Mouse (Mus musculus) lung, postnatal 0 days (tissue): ENCODE results near the gene Zfp457. TPM values are rescaled to one million over a fixed set of nuclear protein-coding genes. Genes with fewer than 3 reads are reported as not detected.
"Not testable (repeated sequence)": the region's sequence is repeated elsewhere in the genome, so short reads cannot be mapped to it uniquely, and the experiment has no call there.

Source experiments
- ATAC-seq: fragments of 200-750 bp; cut with Nextera tagmentation; 2 replicates; pipeline ENCODE4 v1.8.0; 2017; ENCODE audit warnings: moderate library complexity
- DNase-seq: peaks from one replicate; pipeline ENCODE4 v3.0.0-alpha.2; 2016; ENCODE audit warnings: low spot score
- H3K27ac ChIP-seq: fragments of 300-500 bp; sonication (generic); 2 replicates; pipeline ENCODE4 v1.5.1; 2014; ENCODE audit warnings: antibody characterized with exemption, mild to moderate bottlenecking, low read length, mixed read lengths
- H3K27me3 ChIP-seq: fragments of 300-500 bp; sonication (generic); replicated peaks from 2 replicates; pipeline ENCODE4 v1.6.1; 2014; ENCODE audit warnings: low read length, mixed read lengths; ENCODE audit not compliant: insufficient read depth
- H3K36me3 ChIP-seq: fragments of 300-500 bp; sonication (generic); 2 replicates; pipeline ENCODE4 v1.6.1; 2014; ENCODE audit warnings: low read length, mixed read lengths; ENCODE audit not compliant: insufficient read depth
- H3K4me1 ChIP-seq: fragments of 300-500 bp; sonication (generic); 2 replicates; pipeline ENCODE4 v1.6.1; 2014; ENCODE audit warnings: antibody characterized with exemption, low read depth, low read length, mixed read lengths; ENCODE audit not compliant: insufficient read depth
- H3K4me2 ChIP-seq: fragments of 300-500 bp; sonication (generic); replicated peaks from 2 replicates; pipeline ENCODE4 v1.6.1; 2014; ENCODE audit warnings: low read depth, mild to moderate bottlenecking, low read length, moderate library complexity, mixed read lengths
- H3K4me3 ChIP-seq: fragments of 300-500 bp; sonication (generic); 2 replicates; pipeline ENCODE4 v1.5.1; 2014; ENCODE audit warnings: low read depth, low read length
- H3K9ac ChIP-seq: fragments of 300-500 bp; sonication (generic); replicated peaks from 2 replicates; pipeline ENCODE4 v1.6.1; 2014; ENCODE audit warnings: low read depth, mild to moderate bottlenecking
- H3K9me3 ChIP-seq: fragments of 300-500 bp; sonication (generic); 2 replicates; pipeline ENCODE4 v1.6.1; 2016; ENCODE audit warnings: low read length, mixed read lengths
- CTCF ChIP-seq: IDR thresholded peaks from 2 replicates; pipeline ENCODE4 v1.5.1; 2016; ENCODE audit warnings: antibody characterized with exemption, mild to moderate bottlenecking
- EP300 ChIP-seq: IDR thresholded peaks from 2 replicates; pipeline ENCODE4 v1.6.1; 2016; ENCODE audit warnings: antibody characterized with exemption, mild to moderate bottlenecking, control low read depth
- WGBS: fragments of 180-500 bp; shearing (Covaris S2); extraction: QIAGEN DNeasy Blood & Tissue Kit; methylation state at CpG from one replicate; pipeline ENCODE4 v1.1.7; 2014; 5-methylcytosine and 5-hydroxymethylcytosine counted together
- polyA plus RNA-seq: library from polyadenylated mRNA; unstranded; fragments of >200 nt; fragmentation: Nextera tagmentation; extraction: Ambion mirVana; gene quantifications from 2 replicates; pipeline ENCODE4 v1.2.1, GENCODE M21; 2015

Gene Zfp457
- polyA plus RNA-seq, 1 experiment from 2014 or later, result 0.62 TPM

DNA sequence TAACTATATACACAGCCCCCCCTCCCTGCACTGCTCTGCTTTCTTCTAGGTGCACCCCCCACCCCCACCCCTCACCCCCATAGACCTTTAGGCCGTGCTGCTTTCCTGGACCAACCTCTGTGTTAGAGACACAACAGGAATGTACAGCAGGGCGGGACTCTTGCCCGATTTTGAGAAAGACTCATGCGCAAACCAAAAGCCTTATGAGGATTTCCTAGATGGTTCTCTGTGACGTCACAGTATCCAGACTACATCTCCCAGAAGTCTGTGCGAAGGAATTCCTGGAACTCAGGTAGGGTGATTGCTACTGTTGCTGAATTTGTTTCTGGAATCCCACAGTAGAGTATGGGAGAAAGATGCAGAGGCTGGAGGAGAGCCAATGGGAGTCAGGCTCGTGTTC lies 28.0 kb downstream of the Zfp457 start, which contains the start of gene Zfp458:
TSS of gene Zfp458 (minus strand) at position 153 of the 400 bp plus-strand sequence.
- Histone ChIP-seq H3K4me3 (no peak within 1 kb of the TSS), H3K9me3 (no peaks in the 10 kb centered on the region), H3K9ac (no peak within 1 kb of the TSS), H3K4me1 (no peaks in the 10 kb centered on the region), H3K27ac (no peak within 1 kb of the TSS), H3K36me3 (no peaks in the 10 kb centered on the region), H3K27me3 (no peaks in the 10 kb centered on the region), H3K4me2 (no peak within 1 kb of the TSS)
- 36% methylated on average over 7 of the region's 7 CpGs for WGBS
- TF ChIP-seq EP300 (no peak), CTCF (no peak)
- ATAC-seq (peak; percentile 65), DNase-seq (peak; percentile 62)

DNA sequence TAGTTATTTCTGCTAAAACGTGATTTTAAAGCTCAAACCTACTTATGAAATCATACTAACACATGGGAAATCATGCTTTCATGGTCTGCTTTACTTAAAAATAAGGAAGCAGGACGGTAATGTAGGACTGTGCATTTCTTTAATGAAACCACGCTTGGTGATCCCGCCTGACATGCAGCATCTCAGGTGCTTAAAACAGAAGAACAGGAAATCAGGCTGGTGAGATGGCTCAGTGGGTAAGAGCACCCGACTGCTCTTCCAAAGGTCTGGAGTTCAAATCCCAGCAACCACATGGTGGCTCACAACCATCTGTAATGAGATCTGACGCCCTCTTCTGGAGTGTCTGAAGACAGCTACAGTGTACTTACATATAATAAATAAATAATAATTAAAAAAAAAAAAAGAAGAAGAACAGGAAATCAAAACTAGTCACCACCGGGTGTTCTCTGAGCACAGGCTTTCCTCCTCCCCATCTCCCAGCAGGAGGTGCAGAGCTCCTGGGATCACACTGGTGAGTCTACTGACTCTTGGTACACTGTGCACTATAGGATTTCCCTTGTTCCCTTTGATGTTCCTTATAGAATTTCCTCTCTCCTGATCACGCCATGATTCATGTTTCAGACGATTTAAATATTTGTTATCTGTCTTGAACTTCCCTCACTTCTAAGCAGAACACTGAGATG lies 36.8 kb downstream of the Zfp457 start:
- 35% methylated on average over 8 of the region's 9 CpGs for WGBS
- H3K9me3 ChIP-seq, H3K27ac ChIP-seq, H3K27me3 ChIP-seq, H3K36me3 ChIP-seq, DNase-seq, H3K4me1 ChIP-seq: not testable (repeated sequence)
- Histone ChIP-seq H3K9ac (peak overlapping the region; percentile 68; the same call in 1 of the 2 replicates), H3K4me3 (peak overlapping the region; percentile 82), H3K4me2 (peak overlapping the region; percentile 68)
- ATAC-seq, result peak; percentile 37

DNA sequence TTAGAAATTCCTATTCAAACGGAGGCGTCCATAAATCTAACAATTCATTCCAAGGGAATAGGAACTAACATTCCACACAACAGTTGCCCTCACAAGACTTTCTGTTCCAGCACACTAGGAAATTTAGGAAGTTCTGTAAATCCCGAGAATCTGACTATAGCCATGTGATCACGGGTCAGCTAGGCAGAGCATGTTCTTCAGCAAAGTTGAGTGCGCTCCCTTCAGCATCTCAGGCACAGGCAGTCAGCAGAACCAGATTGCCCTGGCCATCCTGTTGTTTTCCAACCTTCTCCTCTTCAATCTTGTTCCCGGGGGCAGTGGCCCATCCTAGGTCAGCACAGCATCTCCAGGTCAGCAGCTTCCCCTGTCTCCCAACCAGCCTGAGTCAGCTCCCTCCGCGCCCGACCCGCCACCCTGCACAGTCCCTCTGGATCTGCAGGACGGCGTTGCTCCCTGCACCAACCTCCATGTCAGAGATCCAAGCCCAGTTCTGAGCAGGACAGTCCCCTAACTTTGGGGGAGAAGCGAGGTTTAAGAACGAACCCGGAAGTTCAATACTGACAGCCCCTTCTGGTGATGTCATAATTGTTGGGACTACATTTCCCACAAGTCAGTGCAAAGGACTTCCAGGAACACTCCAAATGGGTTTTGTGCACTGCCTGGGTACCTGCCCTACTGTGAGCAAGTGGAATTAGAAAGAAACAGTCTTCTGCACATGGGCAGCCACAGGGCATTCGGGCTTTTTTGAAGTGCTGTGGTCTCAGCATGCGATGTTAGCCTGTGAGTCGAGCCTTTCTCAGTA lies 37.5 kb downstream of the Zfp457 start:
- H3K4me1 ChIP-seq, result no peaks in the 10 kb centered on the region
- no peaks in the 10 kb centered on the region for H3K9me3 ChIP-seq
- no peak for TF ChIP-seq CTCF
- no peaks in the 10 kb centered on the region for H3K27me3 ChIP-seq
- WGBS, result 8% methylated on average over 18 of the region's 18 CpGs
- H3K27ac ChIP-seq, result no peak overlapping the region
- ATAC-seq (peak; percentile 99), DNase-seq (peak; percentile 91)
- H3K9ac ChIP-seq, result peak overlapping the region; percentile 68
- no peaks in the 10 kb centered on the region for H3K36me3 ChIP-seq
- peak overlapping the region; percentile 68 for H3K4me2 ChIP-seq
- peak overlapping the region; percentile 82 for H3K4me3 ChIP-seq

Other genes starting within 250 kb of the Zfp457 start
- gene Zfp712, start 245.3 kb downstream of the Zfp457 start, polyA plus RNA-seq, result 2.3 and 2.7 TPM in 2 replicates
- 2.3 and 3.0 TPM in 2 replicates for gene Zfp708, start 208.5 kb downstream of the Zfp457 start, polyA plus RNA-seq
- gene Gm28557, start 197.9 kb downstream of the Zfp457 start, polyA plus RNA-seq, result 2.5 and 2.7 TPM in 2 replicates
- 0.11 TPM in 1 of 2 replicates, not detected in the other for gene Rslcan18, start 190.2 kb downstream of the Zfp457 start, polyA plus RNA-seq
- gene Zfp759, start 184.8 kb downstream of the Zfp457 start, polyA plus RNA-seq, result 1.1 TPM in 2 replicates
- gene Rsl1, start 133.3 kb downstream of the Zfp457 start, polyA plus RNA-seq, result 6.3 and 6.6 TPM in 2 replicates
- gene Zfp455, start 112.0 kb downstream of the Zfp457 start, polyA plus RNA-seq, result 1.7 and 2.1 TPM in 2 replicates
- gene Zfp458, start 28.0 kb downstream of the Zfp457 start, polyA plus RNA-seq, result 1.00 and 1.1 TPM in 2 replicates
- 1.5 TPM in 2 replicates for gene Zfp595, start 26.1 kb upstream of the Zfp457 start, polyA plus RNA-seq
- 0.57 TPM in 1 of 2 replicates, not detected in the other for gene Gm28044, start 54.1 kb upstream of the Zfp457 start, polyA plus RNA-seq
- gene Zfp953, start 54.1 kb upstream of the Zfp457 start, polyA plus RNA-seq, result 0.80 and 0.82 TPM in 2 replicates
- gene Gm28041, start 69.2 kb upstream of the Zfp457 start, polyA plus RNA-seq, result 0.43 TPM in 1 of 2 replicates, not detected in the other
- 1.3 and 1.5 TPM in 2 replicates for gene Zfp456, start 69.3 kb upstream of the Zfp457 start, polyA plus RNA-seq
- gene Zfp429, start 93.3 kb upstream of the Zfp457 start, polyA plus RNA-seq, result 5.3 and 6.7 TPM in 2 replicates
- 0.35 and 0.55 TPM in 2 replicates for gene Zfp459, start 114.9 kb upstream of the Zfp457 start, polyA plus RNA-seq
- 7.9 and 8.8 TPM in 2 replicates for gene Zfp874a, start 145.1 kb upstream of the Zfp457 start, polyA plus RNA-seq
- 3.4 and 4.4 TPM in 2 replicates for gene Zfp874b, start 177.8 kb upstream of the Zfp457 start, polyA plus RNA-seq
- 6.5 and 6.8 TPM in 2 replicates for gene Zfp58, start 194.1 kb upstream of the Zfp457 start, polyA plus RNA-seq
- 0.12 and 0.39 TPM in 2 replicates for gene Gm26965, start 219.7 kb upstream of the Zfp457 start, polyA plus RNA-seq
- 33.8 and 40.5 TPM in 2 replicates for gene Zfp87, start 219.7 kb upstream of the Zfp457 start, polyA plus RNA-seq
- 5.5 and 6.7 TPM in 2 replicates for gene Zfp748, start 247.3 kb upstream of the Zfp457 start, polyA plus RNA-seq